Mouse (Mus musculus): ENCODE results near the gene Fzd4.

DNA sequence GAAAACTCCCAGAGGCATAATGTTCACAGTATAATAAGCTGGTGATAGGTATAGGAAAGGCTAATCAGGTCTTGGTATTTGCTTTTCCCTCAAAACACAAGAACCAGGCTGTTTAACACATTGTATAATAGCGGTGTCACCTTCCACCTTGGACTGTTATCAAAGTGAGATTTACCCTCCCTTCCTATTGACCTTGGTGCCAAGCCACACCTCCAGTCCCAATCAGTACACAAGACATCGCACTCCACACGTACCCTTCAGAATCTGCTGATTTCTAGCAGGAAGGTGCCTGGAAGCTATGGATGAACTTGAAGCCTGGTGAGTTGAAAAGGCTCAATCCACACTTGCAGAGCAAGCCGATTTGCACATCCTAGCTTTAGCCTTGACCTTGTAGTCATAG is 12.3 kb upstream of the Fzd4 start:
- TF ChIP-seq POLR2AphosphoS5 (IDR thresholded peaks at IDR 0.05; ENCODE audit: insufficient replicate concordance, low read depth, low read length): no peak
- no peak for TF ChIP-seq CTCF (IDR thresholded peaks at IDR 0.05; ENCODE audit: low read depth, low read length)

Data from G1E (cell line).